Mouse (Mus musculus): ENCODE data around the gene Slc24a4. TPM values are rescaled to one million over a fixed set of nuclear protein-coding genes. Genes with fewer than 3 reads are reported as not detected.

Gene Slc24a4
- total and polyA plus RNA-seq, 3 experiments = 0.23 to 0.69 (median 0.34) TPM

- no peak for TF ChIP-seq NRF1 (IDR thresholded peaks at IDR 0.05; ENCODE audit: low read depth, low read length)
- TF ChIP-seq ETS1 (conservative IDR thresholded peaks at IDR 0.05; ENCODE audit: low read depth, low read length) = peak; percentile 78
- no peak for TF ChIP-seq POLR2A (IDR thresholded peaks at IDR 0.05; ENCODE audit: low read depth, low read length)
- TF ChIP-seq CTCF (conservative IDR thresholded peaks at IDR 0.05 in 1 of 2, IDR thresholded peaks at IDR 0.05 in 1 of 2; ENCODE audit: low read depth in 2 of 2, low read length in 2 of 2) = no peak
- peak; percentile 98 for TF ChIP-seq TCF12 (IDR thresholded peaks at IDR 0.05; ENCODE audit: low read depth, low read length)
- no peak for TF ChIP-seq E2F4 (IDR thresholded peaks at IDR 0.05; ENCODE audit: insufficient replicate concordance, low read depth, low read length)
- TF ChIP-seq MAX (IDR thresholded peaks at IDR 0.05; ENCODE audit: low read length) = peak; percentile 83
- TF ChIP-seq JUND (conservative IDR thresholded peaks at IDR 0.05; ENCODE audit: low read depth, low read length) = peak; percentile 93
- TF ChIP-seq HCFC1 (IDR thresholded peaks at IDR 0.05; ENCODE audit: low read depth, low read length) = no peak
- peak; percentile 76 for TF ChIP-seq CHD2 (IDR thresholded peaks at IDR 0.05; ENCODE audit: low read length)
- TF ChIP-seq ZMIZ1 (IDR thresholded peaks at IDR 0.05; ENCODE audit: low read depth, low read length) = no peak
- peak; percentile 97 for TF ChIP-seq IRF4 (IDR thresholded peaks at IDR 0.05; ENCODE audit: low read depth, low read length)
Measured at GRCm38 (mm10) chr12:102082648-102083425, 45.7 kb upstream of the Slc24a4 start (continued).

GRCm38 (mm10) chr12:102090535-102090934 lies 38.0 kb upstream of the Slc24a4 start:
- in situ Hi-C loops (cut with MboI; ENCODE audit: low pct_ligation_motif_present, low pct_unique_long_range_greater_than_20kb, low sequenced_read_pairs) = no loop called here
- H3K4me3 ChIP-seq (replicated peaks in 1 of 3; ENCODE audit: low read depth in 2 of 3, low read length in 2 of 3, poor library complexity in 1 of 3) = no peak overlapping the region
- H3K27me3 ChIP-seq (replicated peaks) = no peaks in the 10 kb centered on the region
- H3K9me3 ChIP-seq (replicated peaks; ENCODE audit: low read length) = no peaks in the 10 kb centered on the region
- no peak for DNase-seq (ENCODE audit: extremely low read depth)
- H3K4me1 ChIP-seq (ENCODE audit: control insufficient read depth in 1 of 2, insufficient read depth in 2 of 2) = no peaks in the 10 kb centered on the region
- TF ChIP-seq MYC (IDR thresholded peaks at IDR 0.05; ENCODE audit: low read depth, low read length) (no peak), POLR2AphosphoS2 (IDR thresholded peaks at IDR 0.05; ENCODE audit: low read depth, low read length) (no peak), ZMIZ1 (IDR thresholded peaks at IDR 0.05; ENCODE audit: low read depth, low read length) (no peak), RAD21 (IDR thresholded peaks at IDR 0.05; ENCODE audit: low read depth, low read length) (no peak), MAX (IDR thresholded peaks at IDR 0.05; ENCODE audit: low read length) (no peak), HCFC1 (IDR thresholded peaks at IDR 0.05; ENCODE audit: low read depth, low read length) (no peak)
- dilution Hi-C loops (cut with MboI; ENCODE audit: extremely low pct_ligation_motif_present, extremely low pct_unique_long_range_greater_than_20kb, low sequenced_read_pairs) = no loop called here
- H3K79me2 ChIP-seq (replicated peaks; ENCODE audit: control insufficient read depth, extremely low read depth, insufficient read depth, poor library complexity, severe bottlenecking) = no peaks in the 10 kb centered on the region
- no peak overlapping the region for H3K4me2 ChIP-seq (ENCODE audit: insufficient read depth, low read depth, poor library complexity, severe bottlenecking)
- H3K9ac ChIP-seq (ENCODE audit: insufficient read depth, low read depth) = no peak overlapping the region
- H3K27ac ChIP-seq (ENCODE audit: insufficient read depth, low read depth) = no peak overlapping the region
- no peaks in the 10 kb centered on the region for H3K36me3 ChIP-seq (replicated peaks in 1 of 2; ENCODE audit: control insufficient read depth in 1 of 2, insufficient read depth in 1 of 2, low read length in 1 of 2)

- Histone ChIP-seq H3K4me3 (replicated peaks in 1 of 3; ENCODE audit: low read depth in 2 of 3, low read length in 2 of 3, poor library complexity in 1 of 3) (no peak overlapping the region), H3K36me3 (replicated peaks in 1 of 2; ENCODE audit: control insufficient read depth in 1 of 2, insufficient read depth in 1 of 2, low read length in 1 of 2) (no peaks in the 10 kb centered on the region), H3K4me1 (ENCODE audit: control insufficient read depth in 1 of 2, insufficient read depth in 2 of 2) (0 out of 4 replicates have a peak, but pooled peaks cover 0 to 3% of the 10 kb centered on the region in 2 experiments), H3K27me3 (replicated peaks) (no peaks in the 10 kb centered on the region), H3K9me3 (replicated peaks; ENCODE audit: low read length) (no peaks in the 10 kb centered on the region), H3K4me2 (ENCODE audit: insufficient read depth, low read depth, poor library complexity, severe bottlenecking) (no peak overlapping the region), H3K27ac (ENCODE audit: insufficient read depth, low read depth) (no peak overlapping the region), H3K9ac (ENCODE audit: insufficient read depth, low read depth) (no peak overlapping the region), H3K79me2 (replicated peaks; ENCODE audit: control insufficient read depth, extremely low read depth, insufficient read depth, poor library complexity, severe bottlenecking) (no peaks in the 10 kb centered on the region)
- no peak for DNase-seq (ENCODE audit: extremely low read depth)
- in situ Hi-C loops (cut with MboI; ENCODE audit: low pct_ligation_motif_present, low pct_unique_long_range_greater_than_20kb, low sequenced_read_pairs) (no loop called here), dilution Hi-C loops (cut with MboI; ENCODE audit: extremely low pct_ligation_motif_present, extremely low pct_unique_long_range_greater_than_20kb, low sequenced_read_pairs) (no loop called here)
- TF ChIP-seq MAX (IDR thresholded peaks at IDR 0.05; ENCODE audit: low read length) (no peak), JUN (IDR thresholded peaks at IDR 0.05; ENCODE audit: insufficient read depth, low read depth, low read length) (no peak), SMC3 (IDR thresholded peaks at IDR 0.05; ENCODE audit: low read depth, low read length) (no peak), TCF12 (IDR thresholded peaks at IDR 0.05; ENCODE audit: low read depth, low read length) (no peak), HCFC1 (IDR thresholded peaks at IDR 0.05; ENCODE audit: low read depth, low read length) (no peak), MXI1 (IDR thresholded peaks at IDR 0.05; ENCODE audit: low read depth, low read length) (no peak), CTCF (conservative IDR thresholded peaks at IDR 0.05 in 1 of 2, IDR thresholded peaks at IDR 0.05 in 1 of 2; ENCODE audit: low read depth in 2 of 2, low read length in 2 of 2) (no peak), ETS1 (conservative IDR thresholded peaks at IDR 0.05; ENCODE audit: low read depth, low read length) (no peak), POLR2A (IDR thresholded peaks at IDR 0.05; ENCODE audit: low read depth, low read length) (no peak), ZC3H11A (IDR thresholded peaks at IDR 0.05; ENCODE audit: low read depth, low read length) (no peak), CHD1 (IDR thresholded peaks at IDR 0.05; ENCODE audit: low read depth, low read length) (no peak), CHD2 (IDR thresholded peaks at IDR 0.05; ENCODE audit: low read length) (no peak), GABPA (IDR thresholded peaks at IDR 0.05; ENCODE audit: insufficient replicate concordance, low read depth, low read length) (no peak), MAZ (IDR thresholded peaks at IDR 0.05; ENCODE audit: low read depth, low read length) (no peak), SIN3A (IDR thresholded peaks at IDR 0.05; ENCODE audit: low read length) (no peak), PAX5 (IDR thresholded peaks at IDR 0.05; ENCODE audit: low read length) (no peak), JUND (conservative IDR thresholded peaks at IDR 0.05; ENCODE audit: low read depth, low read length) (no peak), NELFE (IDR thresholded peaks at IDR 0.05; ENCODE audit: low read depth, low read length) (no peak), IRF4 (IDR thresholded peaks at IDR 0.05; ENCODE audit: low read depth, low read length) (no peak)
Measured at GRCm38 (mm10) chr12:102092342-102093094, 36.0 kb upstream of the Slc24a4 start.
